Mouse (Mus musculus) neural tube, embryonic 13.5 days (tissue): Measurements from ENCODE around the gene Vars. TPM values are rescaled to one million over a fixed set of nuclear protein-coding genes. Genes with fewer than 3 reads are reported as not detected.

ENCODE experiments used
- ATAC-seq: fragments of 200-750 bp; cut with Nextera tagmentation; 2 replicates; pipeline ENCODE4 v1.8.0; 2017; ENCODE audit warnings: low read depth, mild to moderate bottlenecking, moderate TSS enrichment, moderate library complexity
- H3K27ac ChIP-seq: fragments of 300-500 bp; sonication (generic); replicated peaks from 2 replicates; pipeline ENCODE4 v1.5.1; 2015; ENCODE audit warnings: moderate library complexity, mild to moderate bottlenecking, inconsistent platforms
- H3K27me3 ChIP-seq: fragments of 300-500 bp; sonication (generic); 2 replicates; pipeline ENCODE4 v1.6.1; 2015; ENCODE audit warnings: mild to moderate bottlenecking, inconsistent platforms
- H3K36me3 ChIP-seq: fragments of 300-500 bp; sonication (generic); 2 replicates; pipeline ENCODE4 v1.6.1; 2015; ENCODE audit warnings: mild to moderate bottlenecking, inconsistent platforms
- H3K4me1 ChIP-seq: fragments of 300-500 bp; sonication (generic); replicated peaks from 2 replicates; pipeline ENCODE4 v1.6.1; 2015; ENCODE audit warnings: inconsistent platforms
- H3K4me2 ChIP-seq: fragments of 300-500 bp; sonication (generic); 2 replicates; pipeline ENCODE4 v1.6.1; 2015; ENCODE audit warnings: inconsistent platforms, mild to moderate bottlenecking, moderate library complexity
- H3K4me3 ChIP-seq: fragments of 300-500 bp; sonication (generic); 2 replicates; pipeline ENCODE4 v1.5.1; 2015; ENCODE audit warnings: mild to moderate bottlenecking, inconsistent platforms
- H3K9ac ChIP-seq: fragments of 300-500 bp; sonication (generic); 2 replicates; pipeline ENCODE4 v1.6.1; 2015; ENCODE audit warnings: moderate library complexity, mild to moderate bottlenecking, inconsistent platforms
- H3K9me3 ChIP-seq: fragments of 300-500 bp; sonication (generic); 2 replicates; pipeline ENCODE4 v1.6.1; 2016; ENCODE audit warnings: inconsistent platforms
- WGBS: fragments of 180-500 bp; shearing (Covaris S2); methylation state at CpG from one replicate; pipeline ENCODE4 v1.1.7; 2015; 5-methylcytosine and 5-hydroxymethylcytosine counted together
- polyA plus RNA-seq: library from polyadenylated mRNA; unstranded; fragments of >200 nt; fragmentation: Nextera tagmentation; extraction: Ambion mirVana; gene quantifications from 2 replicates; pipeline ENCODE4 v1.2.1, GENCODE M21; 2015

Gene Vars
- polyA plus RNA-seq, 1 experiment from 2014 or later = 58.2 TPM

- Histone ChIP-seq H3K27ac (no peak overlapping the region), H3K4me1 (no peaks in the 10 kb centered on the region), H3K27me3 (no peaks in the 10 kb centered on the region), H3K4me3 (no peak overlapping the region), H3K9ac (no peak overlapping the region), H3K4me2 (no peak overlapping the region), H3K9me3 (no peaks in the 10 kb centered on the region), H3K36me3 (peaks cover 96% of the 10 kb centered on the region)
- WGBS = 91% methylated on average over 7 of the region's 7 CpGs
- ATAC-seq = no peak
These were observed 8.8 kb downstream of the Vars start for GRCm38 (mm10) chr17:35009586-35009985.

GRCm38 (mm10) chr17:35011440-35011839 lies 10.7 kb downstream of the Vars start:
- H3K4me1 ChIP-seq = peaks cover 6% of the 10 kb centered on the region; the same call in 1 of the 2 replicates
- WGBS = 90% methylated on average over 8 of the region's 8 CpGs
- H3K9me3 ChIP-seq = no peaks in the 10 kb centered on the region
- no peak for ATAC-seq
- H3K36me3 ChIP-seq = peaks cover 97% of the 10 kb centered on the region
- no peak overlapping the region for H3K4me3 ChIP-seq
- no peak overlapping the region for H3K4me2 ChIP-seq
- H3K27ac ChIP-seq = no peak overlapping the region
- H3K9ac ChIP-seq = no peak overlapping the region
- no peaks in the 10 kb centered on the region for H3K27me3 ChIP-seq

- no peaks in the 10 kb centered on the region for H3K27me3 ChIP-seq
- WGBS = 82% methylated on average over 13 of the region's 13 CpGs
- no peak for ATAC-seq
- no peak overlapping the region for H3K4me2 ChIP-seq
- H3K36me3 ChIP-seq = peaks cover 96% of the 10 kb centered on the region
- H3K4me1 ChIP-seq = peaks cover 11% of the 10 kb centered on the region; the same call in 1 of the 2 replicates
- no peak overlapping the region for H3K4me3 ChIP-seq
- no peak overlapping the region for H3K9ac ChIP-seq
- H3K27ac ChIP-seq = no peak overlapping the region
- no peaks in the 10 kb centered on the region for H3K9me3 ChIP-seq
These were observed 11.6 kb downstream of the Vars start for GRCm38 (mm10) chr17:35012430-35012829.

GRCm38 (mm10) chr17:35013221-35013620 lies 12.4 kb downstream of the Vars start:
- no peak overlapping the region for H3K4me3 ChIP-seq
- H3K4me1 ChIP-seq = peaks cover 11% of the 10 kb centered on the region; the same call in 1 of the 2 replicates
- no peak for ATAC-seq
- no peaks in the 10 kb centered on the region for H3K9me3 ChIP-seq
- no peak overlapping the region for H3K4me2 ChIP-seq
- H3K9ac ChIP-seq = no peak overlapping the region
- H3K27ac ChIP-seq = no peak overlapping the region
- 86% methylated on average over 6 of the region's 6 CpGs for WGBS
- no peaks in the 10 kb centered on the region for H3K27me3 ChIP-seq
- H3K36me3 ChIP-seq = peaks cover 94% of the 10 kb centered on the region

- H3K4me2 ChIP-seq = no peak overlapping the region
- 92% methylated on average over 16 of the region's 16 CpGs for WGBS
These were observed 14.5 kb downstream of the Vars start for GRCm38 (mm10) chr17:35015296-35015695.

DNA sequence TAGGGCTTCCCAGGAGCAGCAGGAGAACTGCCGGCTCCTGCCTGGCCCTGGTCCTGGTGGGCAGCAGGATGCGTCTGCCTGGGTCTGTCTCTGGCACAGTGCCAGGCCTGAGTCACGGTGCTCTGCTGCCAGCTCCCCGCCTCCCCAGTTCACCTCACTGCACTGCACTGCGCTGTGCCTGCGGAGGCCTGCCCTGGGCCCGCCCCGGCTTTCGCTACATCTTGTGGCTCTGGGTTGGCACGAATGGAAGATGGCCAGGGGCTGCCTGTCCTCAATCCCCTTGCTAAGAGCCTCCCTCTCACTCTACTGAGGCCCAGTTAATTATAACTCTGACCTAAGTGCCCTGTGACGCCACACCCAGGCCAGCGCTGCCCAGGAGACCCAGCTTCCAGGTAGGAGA lies 15.6 kb downstream of the Vars start, which contains the start of gene Vwa7:
Gene Vwa7, plus strand, starts transcription at position 204 of the 400 bp plus-strand sequence.
- peak within 1 kb of the TSS; percentile 31; the same call in 1 of the 2 replicates for H3K9ac ChIP-seq
- H3K4me2 ChIP-seq = no peak within 1 kb of the TSS
- no peak within 1 kb of the TSS for H3K27ac ChIP-seq
- H3K36me3 ChIP-seq = peaks cover 64% of the 10 kb centered on the region
- H3K27me3 ChIP-seq = no peaks in the 10 kb centered on the region
- peaks cover 17% of the 10 kb centered on the region for H3K4me1 ChIP-seq
- H3K9me3 ChIP-seq = no peaks in the 10 kb centered on the region
- ATAC-seq = peak; percentile 34; the same call in 1 of the 2 replicates
- WGBS = 61% methylated on average over 12 of the region's 12 CpGs
- H3K4me3 ChIP-seq = no peak within 1 kb of the TSS

More at GRCm38 (mm10) chr17:35015296-35015695, 14.5 kb downstream of the Vars start:
- Histone ChIP-seq H3K27me3 (no peaks in the 10 kb centered on the region), H3K4me3 (no peak overlapping the region), H3K36me3 (peaks cover 75% of the 10 kb centered on the region), H3K4me1 (peaks cover 11% of the 10 kb centered on the region; the same call in 1 of the 2 replicates), H3K9me3 (no peaks in the 10 kb centered on the region), H3K27ac (no peak overlapping the region), H3K9ac (no peak overlapping the region)
- no peak for ATAC-seq

GRCm38 (mm10) chr17:35016791-35017705 lies 16.3 kb downstream of the Vars start:
- H3K36me3 ChIP-seq = peaks cover 57% of the 10 kb centered on the region
- no peak for ATAC-seq
- no peak overlapping the region for H3K9ac ChIP-seq
- no peaks in the 10 kb centered on the region for H3K9me3 ChIP-seq
- H3K27ac ChIP-seq = no peak overlapping the region
- no peak overlapping the region for H3K4me2 ChIP-seq
- 80% methylated on average over 10 of the region's 10 CpGs for WGBS
- H3K4me3 ChIP-seq = no peak overlapping the region
- H3K27me3 ChIP-seq = no peaks in the 10 kb centered on the region
- H3K4me1 ChIP-seq = peaks cover 21% of the 10 kb centered on the region

DNA sequence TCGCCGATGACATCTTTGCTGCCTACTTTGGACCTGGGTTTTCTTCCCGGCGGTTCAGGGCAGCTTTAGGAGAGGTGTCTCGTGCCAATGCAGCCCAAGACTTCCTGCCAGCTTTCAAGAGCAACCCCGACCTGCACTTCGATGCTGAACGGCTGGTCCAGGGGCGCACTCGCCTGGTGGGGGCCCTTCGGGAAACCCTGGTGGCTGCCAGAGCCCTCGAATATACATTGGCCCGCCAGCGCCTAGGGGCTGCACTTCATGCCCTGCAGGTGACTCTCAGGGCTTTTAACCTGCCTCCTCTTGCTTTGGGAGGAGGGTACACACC lies 16.9 kb downstream of the Vars start:
- Histone ChIP-seq H3K4me2 (no peak overlapping the region), H3K9ac (no peak overlapping the region), H3K4me3 (no peak overlapping the region), H3K27me3 (no peaks in the 10 kb centered on the region), H3K36me3 (peaks cover 51% of the 10 kb centered on the region), H3K9me3 (no peaks in the 10 kb centered on the region), H3K4me1 (peaks cover 21% of the 10 kb centered on the region), H3K27ac (no peak overlapping the region)
- WGBS = 75% methylated on average over 14 of the region's 14 CpGs
- no peak for ATAC-seq

DNA sequence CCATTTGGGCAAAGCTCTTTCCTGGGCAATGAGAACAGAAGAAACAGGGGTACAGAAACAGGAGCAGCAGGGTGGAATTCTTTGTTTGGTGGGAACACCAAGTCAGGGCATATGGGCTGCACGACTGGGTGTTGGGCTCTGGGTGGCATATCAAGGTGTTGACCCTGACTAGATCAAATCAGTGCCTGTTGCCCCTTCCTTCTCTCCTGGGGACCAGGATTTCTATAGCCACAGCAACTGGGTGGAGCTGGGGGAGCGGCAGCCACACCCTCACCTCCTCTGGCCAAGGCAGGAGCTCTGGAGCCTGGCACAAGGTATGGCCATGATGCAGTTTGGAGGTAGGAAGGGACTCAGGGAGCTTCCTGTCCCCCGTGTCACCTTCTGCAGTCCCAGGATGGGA lies 17.4 kb downstream of the Vars start:
- ATAC-seq = no peak
- Histone ChIP-seq H3K27me3 (no peaks in the 10 kb centered on the region), H3K9me3 (no peaks in the 10 kb centered on the region), H3K36me3 (peaks cover 46% of the 10 kb centered on the region), H3K9ac (no peak overlapping the region), H3K4me2 (no peak overlapping the region), H3K4me1 (peaks cover 21% of the 10 kb centered on the region), H3K27ac (no peak overlapping the region), H3K4me3 (no peak overlapping the region)
- WGBS = 82% methylated on average over 3 of the region's 3 CpGs

GRCm38 (mm10) chr17:35019894-35020293 lies 19.1 kb downstream of the Vars start:
- Histone ChIP-seq H3K4me2 (no peak overlapping the region), H3K27ac (no peak overlapping the region), H3K36me3 (peaks cover 29% of the 10 kb centered on the region), H3K27me3 (no peaks in the 10 kb centered on the region), H3K4me3 (no peak overlapping the region), H3K9ac (no peak overlapping the region), H3K9me3 (no peaks in the 10 kb centered on the region), H3K4me1 (peaks cover 21% of the 10 kb centered on the region)
- 75% methylated on average over 11 of the region's 11 CpGs for WGBS
- ATAC-seq = no peak

- H3K9me3 ChIP-seq = no peaks in the 10 kb centered on the region
- H3K4me3 ChIP-seq = no peak overlapping the region
- WGBS = 93% methylated on average over 8 of the region's 8 CpGs
- peaks cover 21% of the 10 kb centered on the region for H3K4me1 ChIP-seq
- H3K4me2 ChIP-seq = no peak overlapping the region
- H3K27me3 ChIP-seq = no peaks in the 10 kb centered on the region
- no peak for ATAC-seq
- H3K27ac ChIP-seq = no peak overlapping the region
- peaks cover 22% of the 10 kb centered on the region for H3K36me3 ChIP-seq
- no peak overlapping the region for H3K9ac ChIP-seq
These were observed 19.8 kb downstream of the Vars start for GRCm38 (mm10) chr17:35020551-35020950.

DNA sequence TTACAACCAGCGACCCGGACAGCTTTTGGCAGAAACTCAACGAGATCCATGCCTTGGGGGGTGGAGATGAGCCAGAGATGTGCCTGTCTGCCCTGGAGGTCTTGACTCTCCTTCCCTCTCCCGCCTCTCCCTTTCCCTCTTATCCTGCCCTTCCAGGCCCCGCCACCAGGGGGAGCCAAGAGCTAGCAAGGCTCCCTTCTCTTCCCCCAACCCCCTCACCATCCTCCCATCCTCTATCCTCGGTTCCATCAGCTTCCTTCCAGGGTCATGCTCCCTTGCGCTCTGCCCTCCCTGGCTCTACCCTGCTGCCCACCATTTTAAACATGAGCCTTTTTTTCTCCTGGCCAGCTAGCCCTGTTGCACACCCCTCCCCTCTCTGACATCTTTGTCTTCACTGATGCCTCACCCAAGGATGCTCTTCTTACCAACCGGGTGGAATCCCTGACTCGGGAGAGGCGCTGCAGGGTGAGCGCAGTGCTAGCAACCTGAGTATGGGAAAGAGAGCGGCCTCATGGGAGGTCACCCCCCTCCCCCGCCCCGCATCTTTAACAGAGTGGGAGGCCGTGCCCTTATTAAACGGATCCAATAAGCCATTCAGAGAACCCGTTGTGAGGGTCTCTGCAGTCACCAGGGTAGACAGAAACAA lies 20.5 kb downstream of the Vars start:
- H3K36me3 ChIP-seq = peaks cover 15% of the 10 kb centered on the region
- H3K9ac ChIP-seq = peak overlapping the region; percentile 41
- 0 out of 2 replicates have a peak, but pooled peaks have one; percentile 52 for ATAC-seq
- H3K9me3 ChIP-seq = no peaks in the 10 kb centered on the region
- peak overlapping the region; percentile 25 for H3K4me2 ChIP-seq
- H3K27ac ChIP-seq = no peak overlapping the region; the same call in 1 of the 2 replicates
- H3K4me1 ChIP-seq = peaks cover 23% of the 10 kb centered on the region
- 10% methylated on average over 17 of the region's 17 CpGs for WGBS
- no peak overlapping the region for H3K4me3 ChIP-seq
- H3K27me3 ChIP-seq = no peaks in the 10 kb centered on the region
